Mouse (Mus musculus) lung, postnatal 25 days (tissue): Measurements from ENCODE around the gene Spcs2.

Source experiments
- DNase-seq: peaks from one replicate; pipeline ENCODE4 v3.0.0; 2022; ENCODE audit warnings: low spot score

The Spcs2 gene

DNA sequence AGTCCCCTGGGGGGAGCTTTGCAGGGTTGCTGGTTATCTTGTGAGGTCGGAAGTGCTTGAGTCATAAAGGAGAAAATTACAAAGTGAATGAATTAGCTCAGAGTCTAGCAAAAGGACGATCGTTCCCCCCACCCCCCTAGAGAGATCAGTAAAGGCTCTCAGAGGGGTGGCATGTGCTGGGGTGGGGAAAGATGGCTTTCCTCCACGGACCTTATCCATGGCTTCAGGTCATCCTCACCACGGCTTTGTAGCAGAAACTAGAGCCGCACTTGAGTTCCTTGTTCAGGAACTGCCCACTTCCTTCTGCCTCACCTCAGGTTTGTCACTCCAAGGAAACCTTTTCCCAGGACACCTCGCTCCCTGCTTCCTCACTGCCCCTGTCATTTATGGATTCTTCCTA lies at the start of gene Spcs2:
TSS of gene Spcs2 (minus strand) at position 101 of the 400 bp plus-strand sequence.
- DNase-seq: no peak

DNA sequence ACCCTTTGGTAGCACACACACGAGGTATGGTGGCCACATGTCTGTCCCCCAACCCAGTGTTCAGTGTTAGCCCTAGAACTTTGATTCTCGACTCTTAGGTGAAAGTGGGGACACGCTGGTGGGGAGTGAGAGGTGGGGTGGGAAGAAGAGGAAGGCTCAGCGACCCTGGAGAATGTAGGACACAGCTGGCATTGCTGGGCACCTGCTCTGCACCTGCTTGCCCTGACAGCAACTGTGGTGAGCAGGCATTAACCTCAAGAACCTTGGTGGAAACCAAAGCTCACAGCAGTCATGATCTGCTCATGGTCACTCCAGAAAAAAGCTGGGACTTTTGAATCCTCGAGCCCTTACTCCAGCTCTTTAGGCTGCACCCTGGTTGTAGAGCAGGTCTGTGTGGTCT lies 47.8 kb upstream of the Spcs2 start:
- DNase-seq: no peak

DNA sequence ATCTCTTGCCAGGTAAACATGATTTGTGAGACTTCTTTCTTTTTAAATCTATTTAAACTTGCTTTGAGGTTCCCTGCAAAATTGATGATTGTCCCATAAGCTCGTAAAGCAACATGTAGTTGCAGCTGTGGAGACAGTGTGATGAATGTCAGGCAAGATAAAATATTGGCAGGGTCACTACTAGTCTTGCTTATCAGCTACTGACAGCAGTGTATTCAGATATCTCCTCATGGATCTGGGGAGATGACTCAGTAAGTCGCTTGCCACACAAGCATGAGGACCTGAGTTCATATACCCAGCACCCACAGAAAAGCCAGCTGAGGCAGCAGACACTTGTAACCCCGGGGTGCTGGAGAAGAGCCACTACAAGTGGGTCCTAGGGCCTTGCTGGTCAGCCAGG lies 44.2 kb upstream of the Spcs2 start:
- no peak for DNase-seq

DNA sequence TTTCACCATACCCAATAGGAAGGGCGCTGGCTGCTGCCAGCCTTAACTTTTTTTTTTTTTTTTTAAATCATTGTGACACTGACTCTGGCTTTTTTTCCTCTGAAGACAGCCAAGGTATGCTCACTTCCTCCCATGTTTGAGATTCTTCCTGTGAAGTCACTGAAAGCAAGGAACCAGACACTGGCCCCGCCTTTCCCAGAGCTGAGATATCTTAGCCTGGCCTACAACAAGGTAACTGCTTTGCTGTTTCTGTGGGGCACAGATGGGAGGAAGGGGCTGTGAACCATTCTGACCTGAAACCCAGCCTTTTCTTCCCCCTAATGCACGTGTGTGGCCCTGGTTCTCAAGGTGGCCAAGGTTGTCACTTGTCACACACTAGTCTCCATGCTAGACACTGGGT lies 43.1 kb upstream of the Spcs2 start:
- no peak for DNase-seq

DNA sequence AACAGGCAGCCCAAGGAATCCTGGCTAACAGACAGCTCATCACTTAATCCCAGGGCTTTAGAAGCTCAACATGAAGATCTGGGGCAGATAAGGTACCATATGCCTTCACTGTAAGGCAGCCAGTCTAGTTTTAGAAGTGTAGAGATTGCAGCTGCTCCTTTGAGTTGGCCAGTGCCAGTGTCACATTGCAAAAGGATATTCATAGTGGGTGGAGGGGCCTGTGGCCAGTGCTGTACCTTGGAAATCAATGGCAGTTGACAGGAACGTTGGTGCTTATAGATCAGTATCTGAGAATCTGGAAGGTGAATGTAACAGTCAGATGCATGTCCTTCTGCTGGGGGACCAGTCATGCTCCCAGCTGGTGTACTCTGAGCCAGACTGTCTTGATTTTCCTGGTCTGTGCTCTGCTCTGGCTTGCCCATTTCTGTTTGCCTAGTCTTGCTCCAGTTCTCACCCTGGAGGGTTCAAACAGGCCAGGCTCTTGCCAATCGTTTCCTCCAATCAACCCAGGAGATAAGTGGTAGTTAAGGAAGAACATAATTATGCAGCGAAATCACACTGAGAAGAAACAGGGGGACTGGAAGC lies 41.3 kb upstream of the Spcs2 start:
- DNase-seq: no peak

DNA sequence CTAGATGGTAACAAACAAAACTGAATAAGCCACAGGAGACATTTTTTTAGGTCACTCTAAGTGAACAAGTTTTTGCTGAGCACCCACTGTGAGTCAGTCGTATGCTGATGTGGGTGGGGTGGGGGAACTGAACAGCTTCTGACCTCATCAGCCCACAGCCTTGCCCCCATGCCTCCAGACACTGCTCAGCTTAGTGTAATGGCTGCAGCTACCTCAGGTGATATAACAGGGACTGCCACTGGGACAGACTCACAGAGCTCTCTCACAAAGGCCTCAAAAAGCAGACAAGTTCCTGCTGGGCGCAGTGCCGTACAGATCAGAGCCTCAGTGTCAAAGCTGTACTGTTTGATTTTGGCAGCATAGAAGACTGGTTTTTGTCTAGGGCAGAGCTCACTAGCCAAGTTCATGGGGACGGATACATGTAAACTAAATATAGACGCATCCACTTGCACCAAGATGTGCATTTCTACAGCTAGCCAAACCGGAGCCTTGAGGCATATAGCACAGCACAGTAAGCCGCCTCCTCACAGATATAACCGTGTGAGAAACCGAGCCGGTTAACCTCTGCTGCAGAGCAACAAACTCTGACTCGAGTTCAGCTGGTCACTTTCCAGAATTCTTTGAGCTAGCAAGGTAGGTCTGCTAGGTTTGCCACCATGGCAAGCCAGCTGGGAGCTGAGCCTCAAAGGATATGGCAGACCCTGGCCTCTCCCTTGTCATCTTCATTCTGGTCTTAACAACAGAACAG lies 39.8 kb upstream of the Spcs2 start:
- DNase-seq: no peak

DNA sequence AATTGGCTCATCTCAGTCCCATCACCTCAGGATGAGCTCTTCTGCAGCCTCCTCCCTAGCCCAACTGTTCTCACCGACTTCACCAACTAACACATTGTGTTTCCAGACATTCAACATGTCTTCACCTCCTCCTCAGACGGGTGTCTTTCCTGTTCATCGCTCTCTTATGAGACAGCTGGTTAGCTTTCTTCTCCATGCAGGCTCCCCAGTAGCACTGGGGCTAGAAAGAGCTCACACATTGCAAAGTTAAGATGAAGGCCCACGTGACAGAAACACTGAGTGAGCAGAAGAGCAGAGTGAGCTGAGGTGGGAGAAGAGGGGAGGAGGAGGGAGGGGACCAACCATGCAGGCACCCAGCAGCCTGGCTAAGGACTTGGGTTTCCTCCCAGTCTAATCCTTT lies 38.9 kb upstream of the Spcs2 start:
- no peak for DNase-seq

DNA sequence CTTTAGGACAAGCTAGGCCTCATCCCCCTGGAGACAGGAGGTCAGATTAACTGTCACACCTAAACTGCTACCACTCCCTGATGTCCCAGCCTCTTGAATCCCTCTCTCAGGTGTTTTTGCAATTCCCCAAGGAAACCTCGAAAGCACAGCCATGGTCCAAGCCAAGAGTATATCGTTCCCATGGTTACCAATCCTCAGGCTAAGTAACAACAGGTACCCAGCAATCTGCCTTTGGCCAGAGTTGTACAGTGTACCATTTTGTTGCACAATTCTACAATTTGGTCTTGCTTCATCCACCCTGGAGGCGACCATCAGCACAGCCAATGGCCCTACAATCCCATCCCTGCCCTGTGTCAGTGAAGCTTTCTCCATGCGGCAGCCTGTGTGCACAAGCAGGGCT lies 33.6 kb upstream of the Spcs2 start:
- no peak for DNase-seq

DNA sequence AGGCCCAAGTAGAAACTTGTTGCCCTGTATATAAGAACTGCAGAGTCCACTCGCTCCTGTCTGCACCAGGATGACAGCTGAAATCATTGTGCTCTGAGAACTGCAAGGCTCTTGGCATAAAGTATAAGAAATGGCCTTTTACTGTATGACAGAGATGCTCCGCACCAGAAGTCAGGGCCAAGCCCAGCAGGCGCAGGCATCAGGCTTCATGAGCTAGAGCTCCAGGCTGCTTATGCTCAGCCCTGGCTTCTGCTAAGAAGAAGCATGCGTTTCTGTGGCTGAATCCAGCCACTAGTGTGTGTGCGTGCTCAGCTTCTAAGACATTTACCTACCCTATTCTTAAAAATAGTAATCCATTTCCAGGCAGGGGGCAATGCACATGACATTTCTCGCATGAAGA lies 31.2 kb upstream of the Spcs2 start:
- no peak for DNase-seq

DNA sequence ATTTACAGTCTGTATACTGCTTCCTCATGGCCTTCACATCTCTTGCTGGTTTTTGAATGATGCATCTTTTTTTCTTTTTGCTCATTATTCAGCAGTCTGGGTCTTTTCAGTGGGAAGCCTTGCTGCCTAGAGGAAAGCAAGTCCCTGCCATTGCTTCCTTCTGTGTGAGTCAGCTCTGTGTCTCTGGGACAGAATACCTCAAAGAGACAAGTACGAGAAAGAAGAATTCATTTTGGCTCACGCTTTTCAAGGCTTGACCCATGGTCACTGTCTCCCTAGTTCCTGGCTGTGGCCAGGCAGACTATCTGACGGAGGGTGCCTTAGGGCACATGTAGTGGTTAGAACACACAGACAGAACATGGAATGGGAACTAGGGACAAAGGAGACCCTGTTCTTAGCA lies 30.7 kb upstream of the Spcs2 start:
- DNase-seq: no peak

DNA sequence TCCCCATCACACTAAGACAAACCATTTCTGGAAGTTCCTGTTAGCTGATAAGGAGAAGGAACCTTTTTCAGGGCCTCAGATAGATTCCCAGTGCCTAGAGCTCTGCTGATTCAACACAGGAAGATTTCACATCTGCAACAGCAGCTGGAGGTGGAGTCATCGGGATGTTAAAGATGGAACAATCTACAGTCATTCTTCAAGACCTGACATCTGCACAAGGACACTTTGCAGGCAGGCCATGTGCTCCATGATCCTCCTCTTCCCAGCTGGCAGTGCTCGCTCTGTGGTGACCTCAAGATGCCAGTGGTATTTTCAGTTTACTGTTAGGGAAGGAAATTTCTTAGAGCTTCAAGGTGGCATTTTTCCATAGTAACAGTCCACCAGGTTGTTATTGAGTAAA lies 29.1 kb upstream of the Spcs2 start:
- no peak for DNase-seq

DNA sequence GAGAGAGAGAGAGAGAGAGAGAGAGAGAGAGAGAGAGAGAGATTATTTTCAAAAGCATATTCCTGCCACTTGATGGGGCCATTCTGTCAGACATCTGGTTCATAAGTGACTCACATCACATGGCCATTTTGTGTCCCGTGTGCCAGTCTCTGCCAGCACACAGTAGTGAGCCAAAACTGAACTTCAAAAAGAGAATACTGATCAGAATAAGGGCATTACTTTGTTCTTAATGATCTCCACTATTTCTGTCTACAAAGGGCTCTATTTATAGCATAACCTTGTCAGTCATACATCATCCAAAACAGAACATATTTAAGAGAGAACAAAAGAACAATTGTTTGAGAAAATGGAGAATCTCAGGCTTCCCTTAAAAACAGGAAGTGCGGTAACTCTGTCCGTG lies 28.2 kb upstream of the Spcs2 start:
- no peak for DNase-seq

DNA sequence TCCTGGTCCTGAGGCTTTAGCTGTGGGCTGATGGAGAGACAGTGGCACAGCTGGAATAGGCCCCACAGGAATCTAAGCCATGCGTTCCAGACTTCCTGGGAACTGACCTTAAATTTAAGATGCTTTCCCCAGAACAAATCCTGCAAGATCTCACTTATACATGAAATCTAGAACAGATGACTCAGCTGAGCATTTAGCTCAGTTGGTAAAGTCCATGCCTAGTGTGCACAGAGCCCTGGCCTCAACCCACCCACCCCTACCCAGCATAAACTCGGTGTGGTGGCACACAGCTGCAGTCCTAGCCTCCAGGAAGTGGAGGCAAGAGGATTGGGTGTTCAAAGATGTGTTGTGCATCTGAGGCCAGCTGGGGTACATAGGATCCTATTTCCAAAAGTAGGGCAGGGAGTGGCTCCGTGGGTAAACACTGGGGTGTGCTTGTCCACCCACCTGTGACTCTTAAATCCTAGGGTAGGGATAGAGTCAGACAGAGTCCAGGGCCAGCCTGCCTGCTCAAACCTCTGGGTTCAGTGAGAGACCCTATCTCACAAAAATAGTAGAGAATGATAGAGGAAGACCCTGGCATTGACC lies 27.0 kb upstream of the Spcs2 start:
- DNase-seq: no peak

DNA sequence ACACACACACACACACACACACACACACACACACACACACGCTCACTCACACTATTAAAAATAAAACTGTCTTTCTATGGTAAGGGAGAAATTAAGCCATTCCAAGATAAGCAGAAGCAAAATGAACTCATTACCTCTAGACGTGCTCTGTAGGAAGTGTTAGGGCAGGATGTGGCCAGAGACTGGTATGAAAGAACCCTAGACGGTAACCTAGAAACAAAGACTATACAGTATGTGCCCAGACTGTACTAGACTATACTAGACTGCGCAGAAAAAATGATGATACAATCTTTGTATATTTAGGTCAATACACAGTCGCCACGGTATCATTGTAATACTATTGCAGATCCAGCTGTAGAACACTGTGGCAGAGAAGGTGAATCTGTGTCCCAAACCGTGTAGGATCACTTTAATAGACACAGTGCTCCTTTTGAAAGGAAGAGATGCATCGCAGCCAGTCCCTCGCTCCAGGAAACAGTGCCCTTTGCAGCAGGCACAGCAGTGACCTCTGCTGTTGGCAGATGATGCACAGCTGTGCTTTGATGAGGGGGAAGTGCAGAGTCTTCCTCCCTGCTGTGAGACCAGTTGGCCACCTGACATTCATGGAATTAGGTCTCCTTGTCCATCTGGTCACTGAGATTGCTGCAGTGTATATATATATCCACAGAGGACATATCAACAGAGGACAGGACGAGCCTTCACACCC lies 26.1 kb upstream of the Spcs2 start:
- peak; percentile 16 for DNase-seq

DNA sequence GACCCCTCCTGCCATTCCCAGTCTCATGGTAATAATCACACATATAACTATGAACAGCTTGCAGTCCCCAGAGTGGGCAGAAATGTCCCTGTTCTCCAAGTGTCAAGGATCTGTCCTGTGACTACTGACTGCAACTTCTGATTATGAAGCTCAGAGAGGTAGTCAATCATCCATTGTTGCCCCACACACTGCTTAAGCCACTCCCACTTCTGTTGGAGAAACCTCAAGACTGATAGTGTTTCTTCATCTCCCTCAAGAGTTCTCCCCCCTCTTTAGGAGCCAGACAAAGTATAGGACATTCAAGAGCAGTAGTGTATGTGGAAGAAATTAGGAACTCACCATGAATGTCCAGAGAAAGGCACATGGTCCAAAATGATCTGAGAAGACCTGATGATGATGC lies 24.5 kb upstream of the Spcs2 start:
- no peak for DNase-seq

DNA sequence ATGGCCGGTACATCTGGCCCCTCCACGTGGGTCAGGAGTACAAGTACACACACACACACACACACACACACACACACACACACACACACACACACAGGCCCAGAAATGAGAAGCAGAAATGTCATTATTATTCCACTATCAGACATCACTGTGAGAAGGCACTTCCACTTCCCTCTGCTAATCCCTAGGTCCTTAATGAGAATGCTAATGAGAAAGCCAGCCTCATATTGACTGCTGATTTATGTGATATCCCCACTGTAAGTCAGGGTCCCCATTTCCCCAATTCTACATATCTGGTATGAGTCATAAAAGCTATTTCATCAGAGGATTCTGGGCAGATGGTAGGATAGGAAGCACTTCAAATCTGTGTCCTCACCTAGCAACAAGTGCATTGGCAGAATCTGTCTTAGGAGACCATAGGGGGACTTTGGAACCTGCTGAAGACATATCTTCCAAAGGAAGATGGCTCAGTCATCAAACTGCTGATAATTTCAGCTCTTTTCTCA lies 24.0 kb upstream of the Spcs2 start:
- no peak for DNase-seq

DNA sequence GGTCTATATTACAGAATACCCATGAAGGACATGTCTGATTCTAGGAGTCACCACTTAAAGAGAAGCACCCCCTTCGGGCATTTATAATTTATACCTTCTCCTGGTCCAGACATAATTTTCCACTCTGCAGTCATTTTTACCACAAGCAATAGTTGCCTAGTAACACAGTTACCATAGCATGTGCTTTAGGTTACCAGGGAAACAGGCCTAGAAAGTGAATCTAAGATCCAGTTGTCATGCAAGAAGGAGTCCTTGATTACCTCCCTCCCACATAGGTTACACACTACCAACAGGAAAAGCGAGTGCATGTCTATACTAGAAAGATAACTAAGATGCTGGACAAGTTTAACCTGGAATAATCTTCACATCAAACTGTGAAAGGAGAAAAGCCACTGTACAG lies 15.0 kb upstream of the Spcs2 start:
- DNase-seq: no peak

DNA sequence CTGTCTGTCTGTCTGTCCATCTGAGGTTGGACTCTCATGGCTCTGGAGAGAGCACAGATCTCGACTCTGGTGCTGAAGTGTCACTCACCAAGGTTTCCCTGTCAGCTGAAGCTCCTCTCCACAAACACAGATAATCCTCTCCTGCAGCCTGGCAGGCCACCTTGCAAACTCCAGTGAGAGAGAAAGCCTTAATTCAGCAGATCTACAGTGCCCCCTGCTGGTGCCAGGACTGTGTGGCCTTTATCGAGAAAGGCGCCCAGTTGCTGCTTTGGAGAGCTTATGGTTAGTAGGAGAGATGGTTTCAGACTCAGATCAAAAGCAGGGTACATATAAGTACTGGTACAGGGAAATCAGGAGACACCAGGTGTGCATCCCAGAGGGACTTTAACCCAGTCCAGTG lies 13.1 kb upstream of the Spcs2 start:
- DNase-seq: peak; percentile 74

DNA sequence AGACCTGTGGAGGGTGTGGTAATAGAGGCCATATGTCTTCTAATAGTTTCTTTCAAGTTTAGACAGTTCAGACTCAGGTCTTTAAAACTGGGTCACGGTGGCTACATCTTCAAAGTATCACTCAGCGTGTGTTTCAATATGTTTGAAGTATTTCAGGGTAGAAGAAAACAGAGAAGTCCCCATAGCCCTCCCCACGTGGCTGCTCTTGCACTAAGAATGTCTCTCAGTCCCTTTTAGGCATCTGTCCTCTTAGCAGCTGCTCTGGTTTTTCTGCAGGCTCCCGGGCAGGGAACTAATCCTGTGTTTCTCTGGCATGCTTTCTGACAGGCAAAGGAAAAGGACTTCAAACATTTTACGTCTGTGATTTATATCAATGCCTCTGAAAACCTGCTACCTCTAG lies 12.6 kb upstream of the Spcs2 start:
- no peak for DNase-seq

DNA sequence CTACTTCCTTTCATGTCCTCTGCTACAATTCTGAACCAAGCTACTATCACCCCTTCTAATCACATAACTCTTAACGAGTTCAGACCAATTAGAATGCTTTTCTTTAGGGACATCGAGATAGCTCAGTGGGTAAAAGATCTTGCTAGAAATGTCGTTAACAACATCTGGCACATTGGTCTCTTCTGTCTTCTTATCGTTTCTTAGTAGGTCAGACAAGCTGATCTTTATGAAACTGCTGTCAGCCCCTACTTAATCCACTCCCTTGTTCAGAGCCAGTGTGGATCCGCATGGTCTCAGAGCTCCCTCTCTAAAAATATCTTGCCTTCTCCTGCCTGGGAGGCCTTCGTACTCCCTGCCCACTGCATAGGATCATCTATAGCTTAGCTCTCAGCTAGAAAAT lies 10.7 kb upstream of the Spcs2 start:
- DNase-seq: no peak

DNA sequence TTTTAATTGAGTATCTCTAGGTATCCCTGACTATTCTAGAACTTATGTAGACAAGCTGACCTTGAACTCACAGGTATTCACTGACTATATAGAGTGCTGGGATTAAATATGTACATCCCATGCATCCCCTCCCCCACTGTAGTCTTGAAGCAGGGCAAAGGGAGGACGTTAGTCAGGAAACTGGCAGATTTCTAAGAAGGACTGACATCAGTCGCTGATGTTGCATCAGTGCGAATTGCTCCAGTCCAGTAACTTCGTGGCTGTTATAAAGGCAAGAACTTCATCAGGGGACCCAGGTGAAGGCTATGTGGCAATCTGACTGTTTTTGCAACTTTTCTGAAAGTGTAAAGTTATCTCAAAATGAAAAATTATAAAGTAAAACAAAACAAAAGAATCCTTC lies 6.0 kb upstream of the Spcs2 start:
- DNase-seq: no peak

DNA sequence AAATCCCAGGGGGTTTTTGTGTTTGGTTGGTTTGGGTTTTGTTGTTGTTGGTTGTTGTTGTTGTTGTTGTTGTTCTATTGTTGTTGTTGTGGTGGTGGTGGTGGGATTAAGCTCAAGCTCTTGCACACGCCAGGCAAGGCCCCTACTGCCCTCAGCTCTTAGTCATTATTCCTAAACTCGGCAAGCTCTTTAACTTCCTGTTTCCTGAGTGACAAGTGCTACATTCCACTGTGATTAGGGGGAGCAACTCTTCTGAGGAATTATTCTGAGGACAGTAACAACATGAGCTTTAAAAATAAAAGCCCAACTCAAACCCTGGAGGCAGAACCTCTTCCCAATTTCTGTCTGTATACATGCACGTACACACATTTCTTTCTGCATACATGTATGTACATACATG lies 2.0 kb upstream of the Spcs2 start:
- DNase-seq: no peak
